Mouse (Mus musculus) embryonic facial prominence, embryonic 10.5 days (tissue): ENCODE measurements around the gene Macrod2. TPM values are rescaled to one million over a fixed set of nuclear protein-coding genes. Genes with fewer than 3 reads are reported as not detected.

Experiments
- DNase-seq: peaks from one replicate; pipeline ENCODE4 v3.0.0-alpha.2; 2017; ENCODE audit warnings: low spot score
- H3K27ac ChIP-seq: fragments of 300-500 bp; sonication (generic); replicated peaks from 2 replicates; pipeline ENCODE4 v1.5.1; 2016; ENCODE audit warnings: mild to moderate bottlenecking
- H3K27me3 ChIP-seq: fragments of 300-500 bp; sonication (generic); replicated peaks from 2 replicates; pipeline ENCODE4 v1.6.1; 2016; ENCODE audit warnings: low read depth, mild to moderate bottlenecking; ENCODE audit not compliant: poor library complexity, severe bottlenecking
- H3K36me3 ChIP-seq: fragments of 300-500 bp; sonication (generic); replicated peaks from 2 replicates; pipeline ENCODE4 v1.6.1; 2016; ENCODE audit warnings: mild to moderate bottlenecking, moderate library complexity
- H3K4me1 ChIP-seq: fragments of 300-500 bp; sonication (generic); 2 replicates; pipeline ENCODE4 v1.6.1; 2016
- H3K4me3 ChIP-seq: fragments of 300-500 bp; sonication (generic); 2 replicates; pipeline ENCODE4 v1.5.1; 2016; ENCODE audit warnings: mild to moderate bottlenecking, moderate library complexity
- H3K9me3 ChIP-seq: fragments of 300-500 bp; sonication (generic); 2 replicates; pipeline ENCODE4 v1.6.1; 2016; ENCODE audit warnings: mild to moderate bottlenecking
- WGBS: fragments of 180-500 bp; shearing (Covaris S2); methylation state at CpG from one replicate; pipeline ENCODE4 v1.1.7; 2016; 5-methylcytosine and 5-hydroxymethylcytosine counted together
- polyA plus RNA-seq: library from polyadenylated mRNA; unstranded; fragments of >200 nt; fragmentation: Nextera tagmentation; extraction: Ambion mirVana; gene quantifications from 2 replicates; pipeline ENCODE4 v1.2.1, GENCODE M21; 2016

Macrod2 gene
- polyA plus RNA-seq, 1 experiment from 2014 or later: 25.8 TPM

- peaks cover 11% of the 10 kb centered on the region for H3K4me1 ChIP-seq
- 50% methylated on average over 3 of the region's 3 CpGs for WGBS
- no peaks in the 10 kb centered on the region for H3K36me3 ChIP-seq
- no peak overlapping the region for H3K4me3 ChIP-seq
- DNase-seq: no peak
- H3K27ac ChIP-seq: no peak overlapping the region
- H3K9me3 ChIP-seq: no peaks in the 10 kb centered on the region
- H3K27me3 ChIP-seq: no peaks in the 10 kb centered on the region
Measured at GRCm38 (mm10) chr2:140906123-140906522, 511.0 kb downstream of the Macrod2 start.

- no peak for DNase-seq
- WGBS: 66% methylated on average over 6 of the region's 6 CpGs
- peak overlapping the region; percentile 10; the same call in 1 of the 2 replicates for H3K27ac ChIP-seq
Measured at GRCm38 (mm10) chr2:140911463-140911862, 516.4 kb downstream of the Macrod2 start.

DNA sequence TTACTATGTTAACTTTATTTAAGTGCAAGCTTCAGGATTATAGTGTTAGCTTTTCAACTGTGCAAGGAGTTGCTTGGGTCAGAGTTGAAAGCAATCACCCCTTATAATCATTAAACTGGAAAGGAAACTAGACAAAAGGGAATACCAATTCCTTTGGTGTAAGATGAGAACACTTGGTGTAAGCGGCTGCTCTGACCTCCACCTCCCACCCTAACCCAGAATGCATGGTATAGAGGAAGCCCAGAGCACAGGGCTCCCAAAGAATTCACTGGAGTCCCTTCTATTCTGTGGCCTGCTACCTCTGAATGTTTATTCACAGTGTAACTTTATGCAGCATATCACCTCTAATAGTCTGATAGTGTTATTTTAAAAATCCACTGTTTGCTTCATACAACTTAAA, 517.1 kb downstream of the Macrod2 start:
- peak; percentile 41 for DNase-seq
- no peaks in the 10 kb centered on the region for H3K9me3 ChIP-seq
- no peak overlapping the region for H3K4me3 ChIP-seq
- H3K27me3 ChIP-seq: no peaks in the 10 kb centered on the region
- H3K36me3 ChIP-seq: no peaks in the 10 kb centered on the region
- peaks cover 28% of the 10 kb centered on the region for H3K4me1 ChIP-seq
- WGBS: 15% methylated on average over 1 of the region's 1 CpGs
- no peak overlapping the region for H3K27ac ChIP-seq

More at GRCm38 (mm10) chr2:140911463-140911862, 516.4 kb downstream of the Macrod2 start:
- H3K4me3 ChIP-seq: no peak overlapping the region
- no peaks in the 10 kb centered on the region for H3K27me3 ChIP-seq
- H3K4me1 ChIP-seq: peaks cover 30% of the 10 kb centered on the region
- no peaks in the 10 kb centered on the region for H3K36me3 ChIP-seq
- H3K9me3 ChIP-seq: no peaks in the 10 kb centered on the region

GRCm38 (mm10) chr2:140912931-140913330, 517.8 kb downstream of the Macrod2 start:
- no peaks in the 10 kb centered on the region for H3K36me3 ChIP-seq
- no peak overlapping the region for H3K4me3 ChIP-seq
- H3K4me1 ChIP-seq: peaks cover 28% of the 10 kb centered on the region
- peak; percentile 36 for DNase-seq
- H3K27ac ChIP-seq: peak overlapping the region; percentile 70
- WGBS: 35% methylated on average over 2 of the region's 2 CpGs
- no peaks in the 10 kb centered on the region for H3K27me3 ChIP-seq
- H3K9me3 ChIP-seq: no peaks in the 10 kb centered on the region

GRCm38 (mm10) chr2:140913679-140914412, 518.7 kb downstream of the Macrod2 start:
- WGBS: 71% methylated on average over 7 of the region's 7 CpGs
- Histone ChIP-seq H3K27ac (no peak overlapping the region), H3K27me3 (no peaks in the 10 kb centered on the region), H3K4me3 (no peak overlapping the region), H3K36me3 (no peaks in the 10 kb centered on the region), H3K4me1 (peaks cover 28% of the 10 kb centered on the region), H3K9me3 (no peaks in the 10 kb centered on the region)
- DNase-seq: no peak

DNA sequence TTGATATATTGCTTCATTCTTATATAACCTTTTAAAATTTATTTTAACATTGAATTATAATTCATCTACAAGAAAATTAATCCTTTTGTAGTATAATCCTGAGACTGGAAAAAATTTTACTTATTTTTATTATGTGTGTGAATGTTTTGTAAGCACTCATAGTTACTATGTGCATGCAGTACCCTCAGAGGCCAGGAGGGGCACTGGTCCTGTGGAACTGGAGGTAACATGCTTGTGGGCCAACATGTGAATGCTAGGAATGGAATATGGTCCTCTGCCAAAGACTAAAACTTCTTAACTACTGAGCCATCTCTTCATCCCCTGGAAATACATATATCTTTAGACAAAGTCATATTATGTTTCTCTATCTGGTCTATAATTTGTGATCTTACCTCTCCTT, 531.8 kb downstream of the Macrod2 start:
- H3K27ac ChIP-seq: no peak overlapping the region
- H3K4me1 ChIP-seq: no peaks in the 10 kb centered on the region
- DNase-seq: peak; percentile 26
- H3K9me3 ChIP-seq: no peaks in the 10 kb centered on the region
- no peak overlapping the region for H3K4me3 ChIP-seq
- H3K27me3 ChIP-seq: no peaks in the 10 kb centered on the region
- H3K36me3 ChIP-seq: no peaks in the 10 kb centered on the region

GRCm38 (mm10) chr2:140934483-140934882, 539.4 kb downstream of the Macrod2 start:
- peak; percentile 39 for DNase-seq
- WGBS: 24% methylated on average over 1 of the region's 1 CpGs
- Histone ChIP-seq H3K4me3 (no peak overlapping the region), H3K36me3 (no peaks in the 10 kb centered on the region), H3K4me1 (peaks cover 17% of the 10 kb centered on the region), H3K9me3 (no peaks in the 10 kb centered on the region), H3K27me3 (no peaks in the 10 kb centered on the region), H3K27ac (no peak overlapping the region)

- Histone ChIP-seq H3K36me3 (no peaks in the 10 kb centered on the region), H3K9me3 (no peaks in the 10 kb centered on the region), H3K4me3 (no peak overlapping the region), H3K27me3 (no peaks in the 10 kb centered on the region), H3K27ac (no peak overlapping the region), H3K4me1 (no peaks in the 10 kb centered on the region)
- no peak for DNase-seq
- 94% methylated on average over 3 of the region's 3 CpGs for WGBS
Measured at GRCm38 (mm10) chr2:140949461-140949860, 554.4 kb downstream of the Macrod2 start.

GRCm38 (mm10) chr2:140959246-140959645, 564.1 kb downstream of the Macrod2 start:
- H3K27me3 ChIP-seq: no peaks in the 10 kb centered on the region
- no peak for DNase-seq
- no peaks in the 10 kb centered on the region for H3K36me3 ChIP-seq
- H3K4me3 ChIP-seq: no peak overlapping the region
- H3K4me1 ChIP-seq: no peaks in the 10 kb centered on the region
- WGBS: 83% methylated on average over 2 of the region's 2 CpGs
- no peak overlapping the region for H3K27ac ChIP-seq
- H3K9me3 ChIP-seq: no peaks in the 10 kb centered on the region

- 87% methylated on average over 2 of the region's 2 CpGs for WGBS
- no peak overlapping the region for H3K27ac ChIP-seq
- H3K4me3 ChIP-seq: no peak overlapping the region
- H3K4me1 ChIP-seq: no peaks in the 10 kb centered on the region
- H3K36me3 ChIP-seq: no peaks in the 10 kb centered on the region
- no peak for DNase-seq
- H3K27me3 ChIP-seq: no peaks in the 10 kb centered on the region
- H3K9me3 ChIP-seq: no peaks in the 10 kb centered on the region
Measured at GRCm38 (mm10) chr2:140970181-140970580, 575.1 kb downstream of the Macrod2 start.

- no peak for DNase-seq
- H3K9me3 ChIP-seq: no peaks in the 10 kb centered on the region
- H3K4me1 ChIP-seq: no peaks in the 10 kb centered on the region
- H3K36me3 ChIP-seq: no peaks in the 10 kb centered on the region
- H3K27me3 ChIP-seq: no peaks in the 10 kb centered on the region
- no peak overlapping the region for H3K4me3 ChIP-seq
- WGBS: 84% methylated on average over 5 of the region's 5 CpGs
- no peak overlapping the region for H3K27ac ChIP-seq
Measured at GRCm38 (mm10) chr2:140971845-140972244, 576.7 kb downstream of the Macrod2 start.

GRCm38 (mm10) chr2:140985670-140986372, 590.7 kb downstream of the Macrod2 start:
- Histone ChIP-seq H3K27ac (no peak overlapping the region), H3K4me1 (no peaks in the 10 kb centered on the region), H3K4me3 (no peak overlapping the region), H3K9me3 (no peaks in the 10 kb centered on the region), H3K27me3 (no peaks in the 10 kb centered on the region), H3K36me3 (no peaks in the 10 kb centered on the region)
- no peak for DNase-seq
- 93% methylated on average over 3 of the region's 3 CpGs for WGBS

DNA sequence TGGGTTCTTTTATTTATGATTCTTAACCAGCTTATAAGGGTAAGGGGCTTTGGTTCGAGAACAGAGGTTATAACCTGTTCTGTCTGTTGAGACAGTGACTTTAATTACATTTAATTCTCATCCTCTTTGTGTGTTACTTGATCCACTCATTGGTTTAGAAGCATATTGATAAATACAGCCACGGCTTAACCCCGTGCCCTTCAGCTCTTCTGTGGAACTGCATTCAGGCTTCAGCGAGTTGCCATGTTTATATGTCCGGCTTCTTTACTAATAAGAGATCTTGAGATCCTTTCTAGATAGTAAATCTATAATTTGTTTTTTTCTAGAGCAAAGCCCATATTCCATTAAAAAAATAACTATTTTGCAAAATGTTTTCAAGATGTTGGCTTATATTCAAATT, 608.7 kb downstream of the Macrod2 start:
- H3K9me3 ChIP-seq: no peaks in the 10 kb centered on the region
- no peak for DNase-seq
- WGBS: 47% methylated on average over 5 of the region's 5 CpGs
- peaks cover 21% of the 10 kb centered on the region for H3K4me1 ChIP-seq
- H3K4me3 ChIP-seq: no peak overlapping the region
- H3K27ac ChIP-seq: no peak overlapping the region
- H3K36me3 ChIP-seq: no peaks in the 10 kb centered on the region
- no peaks in the 10 kb centered on the region for H3K27me3 ChIP-seq
